Mouse (Mus musculus) lung, postnatal 25 days (tissue): ENCODE data around the gene Slc30a9.

Experiments used
- DNase-seq: peaks from one replicate; pipeline ENCODE4 v3.0.0; 2022; ENCODE audit warnings: low spot score

The Slc30a9 gene

GRCm38 (mm10) chr5:67312522-67312851 lies 5.7 kb downstream of the Slc30a9 start:
- no peak for DNase-seq

GRCm38 (mm10) chr5:67321656-67322268 lies 15.0 kb downstream of the Slc30a9 start:
- DNase-seq = no peak

- DNase-seq = no peak
Measured at GRCm38 (mm10) chr5:67324032-67324431, 17.3 kb downstream of the Slc30a9 start.

GRCm38 (mm10) chr5:67340811-67341210 lies 34.1 kb downstream of the Slc30a9 start:
- no peak for DNase-seq

GRCm38 (mm10) chr5:67347060-67347459 lies 40.3 kb downstream of the Slc30a9 start:
- no peak for DNase-seq

GRCm38 (mm10) chr5:67348949-67349348 lies 42.2 kb downstream of the Slc30a9 start:
- DNase-seq = no peak

- DNase-seq = no peak
Measured at GRCm38 (mm10) chr5:67362316-67362715, 55.6 kb downstream of the Slc30a9 start.

GRCm38 (mm10) chr5:67362931-67363330 lies 56.2 kb downstream of the Slc30a9 start:
- DNase-seq = no peak

GRCm38 (mm10) chr5:67377044-67377621 lies 70.4 kb downstream of the Slc30a9 start:
- no peak for DNase-seq

- DNase-seq = no peak
Measured at GRCm38 (mm10) chr5:67381690-67382089, 74.9 kb downstream of the Slc30a9 start.

- DNase-seq = no peak
Measured at GRCm38 (mm10) chr5:67382556-67382955, 75.8 kb downstream of the Slc30a9 start.

GRCm38 (mm10) chr5:67393951-67394350 lies 87.2 kb downstream of the Slc30a9 start:
- DNase-seq = peak; percentile 38

- DNase-seq = no peak
Measured at GRCm38 (mm10) chr5:67395211-67395851, 88.6 kb downstream of the Slc30a9 start.

GRCm38 (mm10) chr5:67397186-67397585 lies 90.4 kb downstream of the Slc30a9 start:
- DNase-seq = no peak

GRCm38 (mm10) chr5:67399876-67400607 lies 93.3 kb downstream of the Slc30a9 start:
- DNase-seq = no peak

GRCm38 (mm10) chr5:67400608-67401480 lies 94.1 kb downstream of the Slc30a9 start:
- DNase-seq = no peak

GRCm38 (mm10) chr5:67401612-67402011 lies 94.9 kb downstream of the Slc30a9 start:
- DNase-seq = no peak

GRCm38 (mm10) chr5:67404380-67404779 lies 97.6 kb downstream of the Slc30a9 start:
- no peak for DNase-seq

GRCm38 (mm10) chr5:67404919-67405318 lies 98.2 kb downstream of the Slc30a9 start:
- DNase-seq = no peak
